Mouse (Mus musculus) liver, embryonic 11.5 days (tissue): ENCODE data around the gene Ago4. TPM values are rescaled to one million over a fixed set of nuclear protein-coding genes. Genes with fewer than 3 reads are reported as not detected.

Experiments used
- ATAC-seq: fragments of 200-750 bp; cut with Nextera tagmentation; replicated peaks from 2 replicates; pipeline ENCODE4 v1.8.0; 2017; ENCODE audit warnings: moderate number of reproducible peaks, mild to moderate bottlenecking, moderate TSS enrichment, moderate library complexity; ENCODE audit not compliant: low FRiP score
- DNase-seq: peaks from one replicate; pipeline ENCODE4 v3.0.0-alpha.2; 2017; ENCODE audit warnings: low spot score
- H3K27ac ChIP-seq: fragments of 300-500 bp; sonication (generic); 2 replicates; pipeline ENCODE4 v1.5.1; 2014; ENCODE audit warnings: mild to moderate bottlenecking, low read depth, low read length, control low read depth
- H3K27me3 ChIP-seq: fragments of 300-500 bp; sonication (generic); replicated peaks from 2 replicates; pipeline ENCODE4 v1.6.1; 2014; ENCODE audit warnings: low read length, mixed read lengths; ENCODE audit not compliant: control insufficient read depth, insufficient read depth
- H3K36me3 ChIP-seq: fragments of 300-500 bp; sonication (generic); 2 replicates; pipeline ENCODE4 v1.6.1; 2014; ENCODE audit warnings: mild to moderate bottlenecking, low read length, moderate library complexity, mixed read lengths; ENCODE audit not compliant: control insufficient read depth, insufficient read depth
- H3K4me1 ChIP-seq: fragments of 300-500 bp; sonication (generic); replicated peaks from 2 replicates; pipeline ENCODE4 v1.6.1; 2014; ENCODE audit warnings: low read length, mixed read lengths; ENCODE audit not compliant: control insufficient read depth, insufficient read depth
- H3K4me2 ChIP-seq: fragments of 300-500 bp; sonication (generic); 2 replicates; pipeline ENCODE4 v1.6.1; 2014; ENCODE audit warnings: mild to moderate bottlenecking, control low read depth, moderate library complexity
- H3K4me3 ChIP-seq: fragments of 300-500 bp; sonication (generic); 2 replicates; pipeline ENCODE4 v1.5.1; 2014; ENCODE audit warnings: low read depth, low read length, control low read depth
- H3K9ac ChIP-seq: fragments of 300-500 bp; sonication (generic); 2 replicates; pipeline ENCODE4 v1.6.1; 2014; ENCODE audit warnings: low read depth, low read length, control low read depth
- H3K9me3 ChIP-seq: fragments of 300-500 bp; sonication (generic); 2 replicates; pipeline ENCODE4 v1.6.1; 2016; ENCODE audit warnings: low read length, inconsistent platforms, mixed read lengths; ENCODE audit not compliant: control insufficient read depth
- WGBS: fragments of 180-500 bp; shearing (Covaris S2); extraction: QIAGEN DNeasy Blood & Tissue Kit; methylation state at CpG from one replicate; pipeline ENCODE4 v1.1.7; 2014; 5-methylcytosine and 5-hydroxymethylcytosine counted together
- polyA plus RNA-seq: library from polyadenylated mRNA; unstranded; fragments of >200 nt; fragmentation: Nextera tagmentation; extraction: Ambion mirVana; gene quantifications from 2 replicates; pipeline ENCODE4 v1.2.1, GENCODE M21; 2014

Ago4 gene
- polyA plus RNA-seq, 1 experiment from 2014 or later = 0.30 TPM

GRCm38 (mm10) chr4:126508110-126508899 is 25.0 kb downstream of the Ago4 start:
- Histone ChIP-seq H3K27ac (no peak overlapping the region), H3K4me3 (no peak overlapping the region), H3K4me2 (no peak overlapping the region), H3K9ac (no peak overlapping the region), H3K27me3 (no peaks in the 10 kb centered on the region), H3K36me3 (no peaks in the 10 kb centered on the region), H3K4me1 (no peaks in the 10 kb centered on the region; the same call in 1 of the 2 replicates), H3K9me3 (no peaks in the 10 kb centered on the region)
- WGBS = 70% methylated on average over 14 of the region's 14 CpGs
- ATAC-seq (no peak), DNase-seq (no peak)

GRCm38 (mm10) chr4:126502977-126503309 is 30.3 kb downstream of the Ago4 start:
- H3K9ac ChIP-seq = no peak overlapping the region
- DNase-seq (no peak), ATAC-seq (no peak)
- no peak overlapping the region for H3K27ac ChIP-seq
- H3K4me3 ChIP-seq = no peak overlapping the region
- no peak overlapping the region for H3K4me2 ChIP-seq
- no peaks in the 10 kb centered on the region for H3K36me3 ChIP-seq
- no peaks in the 10 kb centered on the region for H3K9me3 ChIP-seq
- 43% methylated on average over 8 of the region's 8 CpGs for WGBS
- H3K4me1 ChIP-seq = no peaks in the 10 kb centered on the region
- H3K27me3 ChIP-seq = no peaks in the 10 kb centered on the region

- Histone ChIP-seq H3K9ac (no peak overlapping the region), H3K27ac (no peak overlapping the region), H3K4me3 (no peak overlapping the region), H3K4me2 (no peak overlapping the region), H3K36me3 (no peaks in the 10 kb centered on the region), H3K9me3 (no peaks in the 10 kb centered on the region), H3K4me1 (no peaks in the 10 kb centered on the region), H3K27me3 (no peaks in the 10 kb centered on the region)
- ATAC-seq = no peak
- WGBS = 61% methylated on average over 6 of the region's 6 CpGs
- DNase-seq = no peak
Measured at GRCm38 (mm10) chr4:126502141-126502976, 30.9 kb downstream of the Ago4 start.

- Histone ChIP-seq H3K4me1 (no peaks in the 10 kb centered on the region), H3K27ac (no peak overlapping the region), H3K9ac (no peak overlapping the region), H3K36me3 (no peaks in the 10 kb centered on the region), H3K27me3 (no peaks in the 10 kb centered on the region), H3K9me3 (no peaks in the 10 kb centered on the region), H3K4me2 (no peak overlapping the region), H3K4me3 (no peak overlapping the region)
- DNase-seq = no peak
- no peak for ATAC-seq
- WGBS = 61% methylated on average over 1 of the region's 1 CpGs
Measured at GRCm38 (mm10) chr4:126498601-126499000, 34.7 kb downstream of the Ago4 start.

- Histone ChIP-seq H3K4me2 (no peak overlapping the region), H3K9me3 (no peaks in the 10 kb centered on the region), H3K27me3 (no peaks in the 10 kb centered on the region), H3K4me1 (no peaks in the 10 kb centered on the region), H3K4me3 (no peak overlapping the region), H3K9ac (no peak overlapping the region), H3K27ac (no peak overlapping the region), H3K36me3 (no peaks in the 10 kb centered on the region)
- DNase-seq = no peak
- 85% methylated on average over 2 of the region's 2 CpGs for WGBS
- ATAC-seq = no peak
Measured at GRCm38 (mm10) chr4:126496963-126497362, 36.3 kb downstream of the Ago4 start.

- ATAC-seq (no peak), DNase-seq (no peak)
- Histone ChIP-seq H3K9ac (no peak overlapping the region), H3K4me3 (no peak overlapping the region), H3K9me3 (no peaks in the 10 kb centered on the region), H3K4me2 (no peak overlapping the region), H3K36me3 (no peaks in the 10 kb centered on the region), H3K4me1 (no peaks in the 10 kb centered on the region), H3K27me3 (no peaks in the 10 kb centered on the region), H3K27ac (no peak overlapping the region)
- 68% methylated on average over 5 of the region's 5 CpGs for WGBS
Measured at GRCm38 (mm10) chr4:126495942-126496790, 37.1 kb downstream of the Ago4 start.

GRCm38 (mm10) chr4:126495453-126495852 is 37.8 kb downstream of the Ago4 start:
- H3K9ac ChIP-seq = no peak overlapping the region
- no peaks in the 10 kb centered on the region for H3K9me3 ChIP-seq
- no peaks in the 10 kb centered on the region for H3K4me1 ChIP-seq
- 61% methylated on average over 5 of the region's 5 CpGs for WGBS
- no peak for DNase-seq
- no peak for ATAC-seq
- H3K36me3 ChIP-seq = no peaks in the 10 kb centered on the region
- H3K27ac ChIP-seq = no peak overlapping the region
- H3K4me2 ChIP-seq = no peak overlapping the region
- H3K4me3 ChIP-seq = no peak overlapping the region
- H3K27me3 ChIP-seq = no peaks in the 10 kb centered on the region

GRCm38 (mm10) chr4:126493416-126493815 is 39.9 kb downstream of the Ago4 start:
- DNase-seq (no peak), ATAC-seq (no peak)
- WGBS = 67% methylated on average over 4 of the region's 4 CpGs
- Histone ChIP-seq H3K27ac (no peak overlapping the region), H3K4me3 (no peak overlapping the region), H3K9ac (no peak overlapping the region), H3K4me1 (no peaks in the 10 kb centered on the region), H3K36me3 (no peaks in the 10 kb centered on the region), H3K27me3 (no peaks in the 10 kb centered on the region), H3K9me3 (no peaks in the 10 kb centered on the region), H3K4me2 (no peak overlapping the region)
